Mouse (Mus musculus) heart, embryonic 14.5 days (tissue): ENCODE data around the gene Ccdc127. TPM values are rescaled to one million over a fixed set of nuclear protein-coding genes. Genes with fewer than 3 reads are reported as not detected.

Source experiments
- ATAC-seq: fragments of 200-750 bp; cut with Nextera tagmentation; 2 replicates; pipeline ENCODE4 v1.8.0; 2017; ENCODE audit warnings: low read depth, moderate TSS enrichment; ENCODE audit not compliant: insufficient number of reproducible peaks, insufficient read depth, low FRiP score
- H3K27ac ChIP-seq, 2 experiments: fragments of 200-500 bp in 1 of 2; fragments of 300-500 bp in 1 of 2; sonication (generic) in 1 of 2; replicated peaks in 1 of 2; 2 replicates each; pipeline ENCODE4 v1.5.1; 2012 to 2014; ENCODE audit warnings: low read depth in 2 of 2, low read length in 2 of 2, control low read depth in 1 of 2, mild to moderate bottlenecking in 1 of 2, mixed read lengths in 1 of 2; ENCODE audit not compliant: control insufficient read depth in 1 of 2, insufficient read depth in 1 of 2
- H3K27me3 ChIP-seq: fragments of 300-500 bp; sonication (generic); 2 replicates; pipeline ENCODE4 v1.6.1; 2014; ENCODE audit warnings: mild to moderate bottlenecking, low read length, control low read depth; ENCODE audit not compliant: control insufficient read depth, insufficient read depth
- H3K36me3 ChIP-seq: fragments of 300-500 bp; sonication (generic); 2 replicates; pipeline ENCODE4 v1.6.1; 2014; ENCODE audit warnings: mild to moderate bottlenecking, control low read depth, low read length, mixed read lengths; ENCODE audit not compliant: control insufficient read depth, insufficient read depth
- H3K4me1 ChIP-seq, 2 experiments: fragments of 200-500 bp in 1 of 2; fragments of 300-500 bp in 1 of 2; sonication (generic) in 1 of 2; 2 replicates each; pipeline ENCODE4 v1.6.1; 2012 to 2014; ENCODE audit warnings: low read length in 2 of 2, control low read depth in 1 of 2, mixed read lengths in 1 of 2; ENCODE audit not compliant: control insufficient read depth in 2 of 2, insufficient read depth in 2 of 2
- H3K4me2 ChIP-seq: fragments of 300-500 bp; sonication (generic); 2 replicates; pipeline ENCODE4 v1.6.1; 2014; ENCODE audit warnings: mild to moderate bottlenecking, low read length
- H3K4me3 ChIP-seq, 2 experiments: fragments of 200-500 bp in 1 of 2; fragments of 300-500 bp in 1 of 2; sonication (generic) in 1 of 2; 2 replicates each; pipeline ENCODE4 v1.5.1; 2012 to 2014; ENCODE audit warnings: low read length in 2 of 2, mild to moderate bottlenecking in 2 of 2, control low read depth in 1 of 2, low read depth in 1 of 2, moderate library complexity in 1 of 2; ENCODE audit not compliant: control insufficient read depth in 1 of 2, insufficient read depth in 1 of 2
- H3K9ac ChIP-seq: fragments of 300-500 bp; sonication (generic); 2 replicates; pipeline ENCODE4 v1.6.1; 2014; ENCODE audit warnings: mild to moderate bottlenecking, low read length
- H3K9me3 ChIP-seq: fragments of 300-500 bp; sonication (generic); 2 replicates; pipeline ENCODE4 v1.6.1; 2016; ENCODE audit warnings: low read length, control low read depth; ENCODE audit not compliant: control insufficient read depth
- WGBS: fragments of 180-500 bp; shearing (Covaris S2); extraction: QIAGEN DNeasy Blood & Tissue Kit; methylation state at CpG from one replicate; pipeline ENCODE4 v1.1.7; 2014; 5-methylcytosine and 5-hydroxymethylcytosine counted together
- microRNA counts: library from miRNA; unstranded; fragments of <30 nt; microRNA quantifications from one replicate; lab custom pipeline; 2016
- microRNA-seq: library from miRNA; unstranded; fragments of <30 nt; microRNA quantifications from one replicate; pipeline ENCODE4, GENCODE M21; 2016
- polyA plus RNA-seq: library from polyadenylated mRNA; unstranded; fragments of >200 nt; fragmentation: Nextera tagmentation; extraction: Ambion mirVana; gene quantifications from 2 replicates; pipeline ENCODE4 v1.2.1, GENCODE M21; 2014

The Ccdc127 gene
- polyA plus RNA-seq, 1 experiment from 2014 or later: 49.1 TPM

DNA sequence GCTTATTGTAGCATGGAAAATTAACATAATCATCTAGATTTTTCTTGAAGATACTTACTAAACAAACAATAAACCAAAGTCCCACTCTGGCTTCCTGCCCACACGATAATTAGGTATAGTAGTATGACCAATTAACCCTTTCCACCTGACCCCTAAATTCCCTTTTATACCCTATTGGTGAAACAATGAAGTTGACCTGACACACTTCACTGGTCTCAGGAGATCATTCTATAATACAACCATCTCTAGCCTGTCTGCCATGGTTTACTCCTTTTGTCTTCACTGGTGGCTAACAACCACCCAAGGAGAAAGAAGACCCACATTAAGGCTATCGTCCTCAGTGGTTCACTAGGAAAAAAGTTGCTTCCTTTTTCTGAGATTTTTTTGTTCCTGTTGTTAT, 41.0 kb downstream of the Ccdc127 start:
- 70% methylated on average over 2 of the region's 2 CpGs for WGBS
- H3K4me1 ChIP-seq: peaks cover 0 to 4% of the 10 kb centered on the region in 2 experiments; a peak in 1 of 4 replicates
- ATAC-seq: no peak
- H3K27me3 ChIP-seq: no peaks in the 10 kb centered on the region
- no peak overlapping the region for H3K27ac ChIP-seq
- H3K4me2 ChIP-seq: no peak overlapping the region
- no peaks in the 10 kb centered on the region for H3K36me3 ChIP-seq
- no peaks in the 10 kb centered on the region for H3K9me3 ChIP-seq
- no peak overlapping the region for H3K9ac ChIP-seq
- H3K4me3 ChIP-seq: no peak overlapping the region

DNA sequence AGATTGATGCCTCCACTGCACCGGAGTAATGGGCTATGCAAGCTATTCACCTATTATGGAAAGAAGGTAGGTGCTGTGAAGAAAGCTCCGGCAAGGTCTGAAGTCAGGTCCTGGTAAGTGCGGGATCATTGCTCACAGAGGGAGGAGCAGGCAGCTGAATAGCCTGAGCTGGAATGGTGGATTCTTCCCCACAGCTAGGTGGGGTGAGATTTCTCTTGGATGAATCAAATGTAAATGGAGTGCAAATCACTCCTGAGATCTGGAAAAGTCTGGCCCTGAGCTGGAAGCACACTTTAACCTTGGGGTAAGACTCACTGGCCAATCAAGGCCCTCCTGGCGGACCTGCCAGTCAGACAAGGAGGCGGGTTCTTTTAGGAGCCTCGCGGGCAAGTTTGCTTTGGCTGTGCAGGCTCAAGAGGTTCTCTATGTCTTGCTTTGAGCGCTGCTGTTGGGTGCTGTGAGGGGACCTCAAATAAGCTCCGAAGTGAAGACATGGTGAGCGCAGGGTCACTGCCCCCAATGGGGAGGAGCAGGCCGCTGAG, 49.3 kb downstream of the Ccdc127 start, which contains the start of gene Ftl1-ps1:
Gene Ftl1-ps1, plus strand, starts transcription at position 397 of the 542 bp plus-strand sequence.
- 13% methylated on average over 11 of the region's 11 CpGs for WGBS
- H3K27me3 ChIP-seq: no peaks in the 10 kb centered on the region
- no peaks in the 10 kb centered on the region for H3K36me3 ChIP-seq
- H3K4me1 ChIP-seq: no peaks in the 10 kb centered on the region
- H3K9me3 ChIP-seq: no peaks in the 10 kb centered on the region
- peak within 1 kb of the TSS; percentile 52 for H3K4me2 ChIP-seq
- no peak within 1 kb of the TSS for H3K9ac ChIP-seq
- no peak for ATAC-seq
- H3K4me3 ChIP-seq: peak within 1 kb of the TSS; percentile 3 to 21; a peak in 3 of 4 replicates
- no peak within 1 kb of the TSS for H3K27ac ChIP-seq

MicroRNAs encoded within 50 kb of the gene (microRNA counts, 519-probe panel; counts per million panel counts)
- microRNA mmu-miR-692 (lab: Ali Mortazavi, UCI): 322 counts per million, percentile 70 among the panel's probes with 10 or more counts

Small RNA genes lying within 50 kb of the gene (microRNA-seq; reads per million reads assigned to microRNA genes)
- not detected for gene Mir692-3

Other genes with a start within 250 kb of the Ccdc127 start
- 0.08 and 0.30 TPM in 2 replicates for gene Slc9a3, start 228.9 kb upstream of the Ccdc127 start, polyA plus RNA-seq
- 64.2 and 64.9 TPM in 2 replicates for gene Exoc3, start 141.6 kb upstream of the Ccdc127 start, polyA plus RNA-seq
- 0.98 and 1.1 TPM in 2 replicates for gene Ahrr, start 58.0 kb upstream of the Ccdc127 start, polyA plus RNA-seq
- 106 and 109 TPM in 2 replicates for gene Pdcd6, start 32.7 kb upstream of the Ccdc127 start, polyA plus RNA-seq
- 496 and 549 TPM in 2 replicates for gene Sdha, start within 50 bp of the Ccdc127 start, polyA plus RNA-seq
- 6.6 and 10.1 TPM in 2 replicates for gene Lrrc14b, start 13.7 kb downstream of the Ccdc127 start, polyA plus RNA-seq
- gene Zfp72, start 40.5 kb downstream of the Ccdc127 start, polyA plus RNA-seq: 3.5 and 3.8 TPM in 2 replicates
- gene Ftl1-ps1, start 49.4 kb downstream of the Ccdc127 start, polyA plus RNA-seq: 52.6 and 54.0 TPM in 2 replicates
- 13.3 and 16.2 TPM in 2 replicates for gene Zfp825, start 143.7 kb downstream of the Ccdc127 start, polyA plus RNA-seq